Mouse (Mus musculus): Measurements from ENCODE around the gene Tbc1d1. TPM values are rescaled to one million over a fixed set of nuclear protein-coding genes. Genes with fewer than 3 reads are reported as not detected.

The Tbc1d1 gene
- polyA plus RNA-seq, 1 experiment, result 41.8 TPM

DNA sequence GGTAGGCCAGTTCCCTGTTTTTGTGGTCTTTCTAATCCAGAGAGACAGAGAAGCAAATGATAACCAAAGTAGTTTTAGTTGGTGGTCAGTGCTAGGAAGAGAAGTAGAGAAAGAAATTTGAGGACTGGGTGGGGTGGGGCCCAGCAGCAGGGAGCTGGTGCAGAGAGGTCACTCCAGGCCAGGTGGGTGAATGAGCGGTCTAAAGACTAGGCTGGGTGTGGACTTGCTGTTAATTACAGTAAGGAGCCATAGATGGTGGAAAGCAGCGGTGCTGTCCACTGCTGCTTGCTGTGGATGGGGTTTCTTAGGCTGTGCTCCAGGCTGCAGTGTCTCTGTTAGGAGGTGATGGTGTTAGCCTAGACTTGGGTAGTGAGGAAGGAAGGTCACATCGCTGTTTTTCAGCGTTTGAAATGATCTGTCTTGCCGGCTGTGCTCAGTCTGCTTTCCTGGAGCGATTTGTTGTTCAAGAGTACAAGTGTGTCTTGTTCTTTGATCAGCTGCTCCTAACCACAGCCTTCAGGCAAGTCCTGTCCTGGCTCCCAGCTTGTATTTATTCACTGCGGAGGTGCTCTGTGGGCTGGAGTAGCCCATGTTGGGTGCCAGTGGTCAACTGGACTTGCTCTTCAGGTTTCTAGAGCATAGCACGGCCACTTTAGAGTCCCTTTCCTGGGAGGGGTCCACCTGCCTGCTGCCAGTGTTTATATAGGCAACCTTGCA lies 78.3 kb downstream of the Tbc1d1 start:
- H3ac ChIP-seq (ENCODE audit: control insufficient read depth, insufficient read length), result no peak overlapping the region
- H3K4me2 ChIP-seq (ENCODE audit: low read depth), result peak overlapping the region; percentile 20
- no peak overlapping the region for H3K4me3 ChIP-seq
- H3K27me3 ChIP-seq (ENCODE audit: control insufficient read depth, insufficient read depth, insufficient read length), result no peaks in the 10 kb centered on the region
- peaks cover 81% of the 10 kb centered on the region for H3K79me2 ChIP-seq (ENCODE audit: control insufficient read depth, insufficient read depth)
- no peaks in the 10 kb centered on the region for H3K36me3 ChIP-seq (ENCODE audit: control insufficient read depth, insufficient read depth)
- TF ChIP-seq MYOD1 (IDR thresholded peaks at IDR 0.05; ENCODE audit: control insufficient read depth in 1 of 3, insufficient read length in 2 of 3, low read depth in 2 of 3) (peak in 1 of 3 experiments; percentile 45), POLR2A (IDR thresholded peaks at IDR 0.05; ENCODE audit: insufficient read length, low read depth) (no peak)

DNA sequence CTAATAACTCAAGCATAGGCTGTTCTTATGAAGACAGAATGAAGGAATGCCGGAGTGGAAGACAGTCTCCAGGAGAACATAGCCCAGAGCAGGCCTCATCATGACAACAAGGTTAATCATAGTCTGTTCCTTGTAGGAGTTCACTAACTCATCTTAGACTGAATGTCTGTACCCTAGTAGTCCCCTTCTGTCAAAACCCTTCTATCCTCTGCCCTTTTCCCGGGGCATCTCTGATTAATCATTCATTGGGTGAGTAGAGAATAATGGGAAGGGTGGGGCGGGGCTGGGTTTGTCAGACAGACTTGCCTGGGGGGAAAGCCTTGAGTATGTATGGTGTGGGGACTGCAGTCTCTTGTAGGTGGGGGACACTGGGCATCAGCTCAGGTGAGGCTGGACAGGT lies 79.1 kb downstream of the Tbc1d1 start:
- no peaks in the 10 kb centered on the region for H3K36me3 ChIP-seq (ENCODE audit: control insufficient read depth, insufficient read depth)
- H3K79me2 ChIP-seq (ENCODE audit: control insufficient read depth, insufficient read depth), result peaks cover 88% of the 10 kb centered on the region
- H3K27me3 ChIP-seq (ENCODE audit: control insufficient read depth, insufficient read depth, insufficient read length), result no peaks in the 10 kb centered on the region
- H3K4me2 ChIP-seq (ENCODE audit: low read depth), result no peak overlapping the region
- H3K4me3 ChIP-seq, result no peak overlapping the region
- H3ac ChIP-seq (ENCODE audit: control insufficient read depth, insufficient read length), result no peak overlapping the region
- TF ChIP-seq USF1 (IDR thresholded peaks at IDR 0.05; ENCODE audit: low read depth), result no peak
- no peak for TF ChIP-seq POLR2AphosphoS2 (IDR thresholded peaks at IDR 0.05; ENCODE audit: insufficient read length, low read depth)
- TF ChIP-seq REST (IDR thresholded peaks at IDR 0.05; ENCODE audit: insufficient read depth, insufficient read length), result no peak
- TF ChIP-seq MAX (IDR thresholded peaks at IDR 0.05; ENCODE audit: low read depth), result no peak
- no peak for TF ChIP-seq TCF3 (IDR thresholded peaks at IDR 0.05; ENCODE audit: insufficient read length, low read depth)
- TF ChIP-seq MYOD1 (IDR thresholded peaks at IDR 0.05; ENCODE audit: control insufficient read depth in 1 of 3, insufficient read length in 2 of 3, low read depth in 2 of 3), result no peak
- TF ChIP-seq SRF (IDR thresholded peaks at IDR 0.05; ENCODE audit: control insufficient read depth, insufficient read length, low read depth), result no peak
- TF ChIP-seq CEBPB (IDR thresholded peaks at IDR 0.05; ENCODE audit: insufficient read depth, poor library complexity, severe bottlenecking), result no peak
- TF ChIP-seq E2F4 (IDR thresholded peaks at IDR 0.05; ENCODE audit: insufficient read depth), result no peak
- no peak for TF ChIP-seq POLR2A (IDR thresholded peaks at IDR 0.05; ENCODE audit: insufficient read length, low read depth)
- TF ChIP-seq TCF12 (IDR thresholded peaks at IDR 0.05; ENCODE audit: insufficient read depth, poor library complexity, severe bottlenecking), result no peak
- TF ChIP-seq MYOG (IDR thresholded peaks at IDR 0.05; ENCODE audit: control insufficient read depth in 1 of 3, insufficient read depth in 1 of 3, insufficient read length in 2 of 3, low read depth in 2 of 3), result no peak

DNA sequence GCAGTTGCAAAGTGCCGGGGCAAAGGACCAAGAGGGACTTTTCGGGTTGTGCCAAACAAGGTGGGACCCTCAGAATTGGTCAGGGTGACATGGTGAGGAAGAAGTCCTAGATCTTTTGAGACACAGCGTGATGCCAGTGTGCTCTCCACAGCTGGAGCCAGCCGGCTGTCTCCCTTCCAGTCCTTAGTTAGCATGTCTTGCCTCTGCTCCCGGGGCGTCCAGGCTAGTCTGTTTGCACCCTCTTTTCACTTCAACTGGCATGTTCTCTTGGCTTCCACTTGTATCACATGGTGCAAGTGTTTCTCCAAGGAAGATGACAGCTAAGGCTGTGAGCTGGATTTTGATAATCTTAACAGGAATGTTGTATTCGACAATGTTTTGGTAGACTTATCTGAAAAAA lies 80.5 kb downstream of the Tbc1d1 start:
- Histone ChIP-seq H3K79me2 (ENCODE audit: control insufficient read depth, insufficient read depth) (peaks cover 85% of the 10 kb centered on the region), H3K36me3 (ENCODE audit: control insufficient read depth, insufficient read depth) (no peaks in the 10 kb centered on the region), H3K27me3 (ENCODE audit: control insufficient read depth, insufficient read depth, insufficient read length) (no peaks in the 10 kb centered on the region), H3ac (ENCODE audit: control insufficient read depth, insufficient read length) (no peak overlapping the region), H3K4me2 (ENCODE audit: low read depth) (no peak overlapping the region), H3K4me3 (no peak overlapping the region)
- TF ChIP-seq MAX (IDR thresholded peaks at IDR 0.05; ENCODE audit: low read depth) (no peak), CEBPB (IDR thresholded peaks at IDR 0.05; ENCODE audit: insufficient read depth, poor library complexity, severe bottlenecking) (no peak), USF1 (IDR thresholded peaks at IDR 0.05; ENCODE audit: low read depth) (no peak), POLR2AphosphoS2 (IDR thresholded peaks at IDR 0.05; ENCODE audit: insufficient read length, low read depth) (no peak), TCF3 (IDR thresholded peaks at IDR 0.05; ENCODE audit: insufficient read length, low read depth) (no peak), MYOG (IDR thresholded peaks at IDR 0.05; ENCODE audit: control insufficient read depth in 1 of 3, insufficient read depth in 1 of 3, insufficient read length in 2 of 3, low read depth in 2 of 3) (no peak), SRF (IDR thresholded peaks at IDR 0.05; ENCODE audit: control insufficient read depth, insufficient read length, low read depth) (no peak)

- TF ChIP-seq CEBPB (IDR thresholded peaks at IDR 0.05; ENCODE audit: insufficient read depth, poor library complexity, severe bottlenecking) (no peak), TCF3 (IDR thresholded peaks at IDR 0.05; ENCODE audit: insufficient read length, low read depth) (no peak), TCF12 (IDR thresholded peaks at IDR 0.05; ENCODE audit: insufficient read depth, poor library complexity, severe bottlenecking) (no peak), MAX (IDR thresholded peaks at IDR 0.05; ENCODE audit: low read depth) (no peak), E2F4 (IDR thresholded peaks at IDR 0.05; ENCODE audit: insufficient read depth) (no peak), MYOG (IDR thresholded peaks at IDR 0.05; ENCODE audit: control insufficient read depth in 1 of 3, insufficient read depth in 1 of 3, insufficient read length in 2 of 3, low read depth in 2 of 3) (no peak), SRF (IDR thresholded peaks at IDR 0.05; ENCODE audit: control insufficient read depth, insufficient read length, low read depth) (no peak)
- no peak overlapping the region for H3K4me3 ChIP-seq
- no peaks in the 10 kb centered on the region for H3K27me3 ChIP-seq (ENCODE audit: control insufficient read depth, insufficient read depth, insufficient read length)
- H3K79me2 ChIP-seq (ENCODE audit: control insufficient read depth, insufficient read depth), result peaks cover 81% of the 10 kb centered on the region
- no peaks in the 10 kb centered on the region for H3K36me3 ChIP-seq (ENCODE audit: control insufficient read depth, insufficient read depth)
- H3ac ChIP-seq (ENCODE audit: control insufficient read depth, insufficient read length), result no peak overlapping the region
- H3K4me2 ChIP-seq (ENCODE audit: low read depth), result peak overlapping the region; percentile 48
These were observed 81.2 kb downstream of the Tbc1d1 start for GRCm38 (mm10) chr5:64237263-64237662.

DNA sequence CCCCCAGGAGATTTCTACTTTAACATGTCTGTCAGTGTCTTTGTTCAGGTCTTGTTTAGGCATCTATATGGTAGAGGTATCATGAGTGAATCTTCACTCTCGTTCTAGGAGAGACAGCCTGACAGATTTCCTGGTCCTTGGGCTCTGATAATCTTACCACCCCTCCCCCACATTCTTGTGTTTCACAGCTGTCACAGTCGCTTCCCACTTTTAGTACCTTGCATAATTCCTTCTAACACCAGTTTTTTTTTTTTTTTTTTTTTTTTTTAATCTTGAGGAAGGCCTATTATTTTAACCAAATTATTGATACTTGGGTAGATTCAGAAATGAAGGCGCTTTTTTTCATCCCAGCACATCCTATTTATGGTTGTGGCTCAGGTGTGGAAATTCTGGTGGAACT lies 81.6 kb downstream of the Tbc1d1 start:
- no peak for TF ChIP-seq SRF (IDR thresholded peaks at IDR 0.05; ENCODE audit: control insufficient read depth, insufficient read length, low read depth)
- TF ChIP-seq MYOD1 (IDR thresholded peaks at IDR 0.05; ENCODE audit: control insufficient read depth in 1 of 3, insufficient read length in 2 of 3, low read depth in 2 of 3), result peak in 2 of 3 experiments; percentile 22 to 49
- TF ChIP-seq E2F4 (IDR thresholded peaks at IDR 0.05; ENCODE audit: insufficient read depth), result no peak
- TF ChIP-seq USF1 (IDR thresholded peaks at IDR 0.05; ENCODE audit: low read depth), result no peak
- peak overlapping the region; percentile 48 for H3K4me2 ChIP-seq (ENCODE audit: low read depth)

More for the DNA sequence above, 81.6 kb downstream of the Tbc1d1 start:
- Histone ChIP-seq H3K27me3 (ENCODE audit: control insufficient read depth, insufficient read depth, insufficient read length) (no peaks in the 10 kb centered on the region), H3K79me2 (ENCODE audit: control insufficient read depth, insufficient read depth) (peaks cover 81% of the 10 kb centered on the region), H3ac (ENCODE audit: control insufficient read depth, insufficient read length) (no peak overlapping the region), H3K4me3 (no peak overlapping the region), H3K36me3 (ENCODE audit: control insufficient read depth, insufficient read depth) (no peaks in the 10 kb centered on the region)

Measured in myocyte (in vitro differentiated cells).